Mouse (Mus musculus) spleen, adult 2 months (tissue): Measurements from ENCODE around the gene Vdr. TPM values are rescaled to one million over a fixed set of nuclear protein-coding genes. Genes with fewer than 3 reads are reported as not detected.
"Not testable (repeated sequence)": the region's sequence is repeated elsewhere in the genome, so short reads cannot be mapped to it uniquely, and the experiment has no call there.

ENCODE experiments used
- DNase-seq, 2 experiments: peaks; one replicate each; pipeline versions ENCODE4 v3.0.0 to v3.0.0-alpha.2; 2012 to 2021; ENCODE audit warnings: low spot score in 2 of 2, low read depth in 1 of 2
- H3K27ac ChIP-seq: fragments of 200-500 bp; 2 replicates; pipeline ENCODE4 v1.5.1; 2012; ENCODE audit warnings: low read length, inconsistent platforms; ENCODE audit not compliant: insufficient read depth
- H3K27me3 ChIP-seq: fragments of 200-500 bp; 2 replicates; pipeline ENCODE4 v1.6.1; 2012; ENCODE audit warnings: mild to moderate bottlenecking, moderate library complexity, low read length, inconsistent platforms; ENCODE audit not compliant: control insufficient read depth, insufficient read depth
- H3K36me3 ChIP-seq: fragments of 200-500 bp; 2 replicates; pipeline ENCODE4 v1.6.1; 2012; ENCODE audit warnings: mild to moderate bottlenecking, low read length, inconsistent platforms; ENCODE audit not compliant: control insufficient read depth, insufficient read depth
- H3K4me1 ChIP-seq: fragments of 200-500 bp; 2 replicates; pipeline ENCODE4 v1.6.1; 2011; ENCODE audit warnings: inconsistent platforms; ENCODE audit not compliant: control insufficient read depth, insufficient read depth, insufficient read length
- H3K4me3 ChIP-seq: fragments of 200-500 bp; 2 replicates; pipeline ENCODE4 v1.5.1; 2011; ENCODE audit warnings: mild to moderate bottlenecking, inconsistent platforms; ENCODE audit not compliant: insufficient read depth, insufficient read length; ENCODE audit errors: extremely low read depth
- CTCF ChIP-seq: fragments of 200-500 bp; IDR thresholded peaks from 2 replicates; pipeline ENCODE4 v1.5.1; 2011; ENCODE audit warnings: mild to moderate bottlenecking, inconsistent platforms; ENCODE audit not compliant: insufficient read depth, insufficient read length, insufficient replicate concordance; ENCODE audit errors: extremely low read depth
- POLR2A ChIP-seq: fragments of 200-500 bp; IDR thresholded peaks from 2 replicates; pipeline ENCODE4 v1.6.1; 2011; ENCODE audit warnings: low read depth, low read length, inconsistent platforms
- WGBS: fragments of 180-500 bp; shearing (Covaris S2); methylation state at CpG from one replicate; pipeline ENCODE4 v1.1.7; 2018; 5-methylcytosine and 5-hydroxymethylcytosine counted together
- polyA plus RNA-seq: library from polyadenylated mRNA; depleted of rRNA; stranded (reverse); fragments of >200 nt; gene quantifications from 2 replicates; pipeline ENCODE4 v1.2.3, GENCODE M21; 2012

The Vdr gene
- polyA plus RNA-seq, 1 experiment, result 0.70 TPM

DNA sequence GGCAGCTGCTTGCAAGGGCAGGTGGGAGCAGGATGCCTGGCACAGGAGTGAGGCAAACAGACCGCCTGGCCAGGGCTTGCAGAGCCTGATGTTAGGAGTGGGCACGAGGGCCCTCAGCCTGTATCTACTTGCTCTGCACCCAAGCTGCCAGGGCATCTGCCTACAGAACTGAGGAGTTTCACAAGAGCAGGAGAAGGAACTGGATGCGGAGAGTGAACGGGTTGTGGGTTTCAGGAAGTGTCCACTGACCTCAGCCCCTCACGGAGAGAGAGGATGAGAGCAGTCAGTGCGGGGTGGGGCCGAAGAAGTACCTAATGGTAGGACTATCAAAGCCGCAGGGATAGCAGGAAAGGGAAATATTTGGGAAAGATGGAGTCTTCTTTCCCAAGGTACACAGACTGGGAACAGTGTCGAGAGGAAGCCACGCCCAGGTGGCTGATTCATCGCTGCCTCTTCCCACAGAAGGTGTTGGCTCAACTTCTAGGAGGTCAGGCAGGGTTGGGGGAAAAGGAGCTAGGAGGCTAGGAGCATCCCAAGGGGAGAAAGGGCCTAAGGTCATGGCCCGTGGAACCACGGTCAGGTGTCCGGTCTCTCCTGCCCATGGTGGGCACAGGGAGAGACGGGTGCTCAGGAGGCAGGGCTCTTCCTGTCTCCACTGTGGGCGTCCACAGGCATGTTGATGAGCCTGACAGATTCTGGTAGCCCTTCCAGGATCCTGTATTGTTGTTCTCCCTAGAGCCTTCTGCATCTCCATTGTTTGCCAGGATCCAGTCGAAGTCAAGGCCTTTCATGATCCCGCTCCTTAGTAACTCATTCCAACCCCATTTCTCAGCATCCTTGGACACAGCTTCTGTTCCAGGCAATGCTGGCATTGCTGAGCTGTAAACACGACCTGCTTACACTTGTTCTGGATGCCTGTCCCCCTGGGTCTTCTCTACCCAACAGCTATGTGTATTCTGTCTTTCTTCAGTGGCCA is 39.1 kb downstream of the Vdr start:
- no peak for DNase-seq
- H3K27ac ChIP-seq, result no peak overlapping the region
- no peaks in the 10 kb centered on the region for H3K36me3 ChIP-seq
- H3K4me3 ChIP-seq, result no peak overlapping the region
- H3K27me3 ChIP-seq, result no peaks in the 10 kb centered on the region
- 82% methylated on average over 19 of the region's 19 CpGs for WGBS
- H3K4me1 ChIP-seq, result no peaks in the 10 kb centered on the region
- TF ChIP-seq CTCF (no peak), POLR2A (no peak)

DNA sequence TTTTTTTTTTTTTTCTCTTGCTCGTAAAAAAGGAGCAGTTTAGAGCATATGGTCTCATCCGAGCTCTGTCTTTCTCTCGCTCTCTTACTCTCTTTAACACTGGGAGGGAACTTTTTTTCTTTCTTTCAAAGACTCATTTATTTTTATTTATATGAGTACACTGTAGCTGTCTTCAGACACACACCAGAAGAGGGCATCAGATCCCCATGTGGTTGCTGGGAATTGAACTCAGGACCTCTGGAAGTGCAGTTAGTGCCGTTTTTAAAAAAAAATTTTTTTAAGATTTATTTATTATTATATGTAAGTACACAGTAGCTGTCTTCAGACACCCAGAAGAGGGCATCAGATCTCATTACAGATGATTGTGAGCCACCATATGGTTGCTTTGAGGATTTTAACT is 40.3 kb downstream of the Vdr start:
- not testable (repeated sequence) for DNase-seq, H3K27ac ChIP-seq
- WGBS, result 85% methylated on average over 4 of the region's 4 CpGs

GRCm38 (mm10) chr15:97868985-97869384 is 41.4 kb downstream of the Vdr start:
- TF ChIP-seq POLR2A (no peak), CTCF (no peak)
- no peaks in the 10 kb centered on the region for H3K4me1 ChIP-seq
- H3K27ac ChIP-seq, result no peak overlapping the region
- WGBS, result 50% methylated on average over 6 of the region's 6 CpGs
- H3K36me3 ChIP-seq, result no peaks in the 10 kb centered on the region
- DNase-seq, result no peak
- H3K4me3 ChIP-seq, result no peak overlapping the region
- H3K27me3 ChIP-seq, result no peaks in the 10 kb centered on the region

More for the DNA sequence above, 40.3 kb downstream of the Vdr start:
- H3K27me3 ChIP-seq, H3K36me3 ChIP-seq, H3K4me1 ChIP-seq, H3K4me3 ChIP-seq: not testable (repeated sequence)

DNA sequence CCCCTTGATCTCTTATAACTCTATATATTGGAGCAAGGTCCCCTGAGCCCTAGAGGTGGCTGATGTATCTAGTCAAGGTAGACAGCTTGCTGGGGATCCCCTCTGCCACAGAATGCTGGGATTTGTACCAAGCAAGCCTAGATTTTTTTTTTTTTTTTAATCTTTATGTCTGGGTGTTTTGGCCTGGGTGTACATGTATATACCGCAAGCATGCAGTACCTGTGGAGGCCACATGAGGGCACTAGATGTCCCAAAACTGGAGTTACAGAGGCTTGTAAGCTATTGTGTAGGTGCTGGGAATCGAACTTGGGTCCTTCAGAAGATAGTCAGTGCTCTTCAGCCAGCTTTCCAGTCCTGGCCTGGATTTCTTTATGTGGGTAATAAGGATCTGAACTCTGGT is 44.4 kb downstream of the Vdr start:
- 96% methylated on average over 2 of the region's 2 CpGs for WGBS
- H3K27ac ChIP-seq, result no peak overlapping the region
- H3K4me1 ChIP-seq, result no peaks in the 10 kb centered on the region
- H3K4me3 ChIP-seq, result no peak overlapping the region
- no peak for TF ChIP-seq POLR2A
- TF ChIP-seq CTCF, result no peak
- no peak for DNase-seq
- H3K27me3 ChIP-seq, result no peaks in the 10 kb centered on the region
- no peaks in the 10 kb centered on the region for H3K36me3 ChIP-seq

DNA sequence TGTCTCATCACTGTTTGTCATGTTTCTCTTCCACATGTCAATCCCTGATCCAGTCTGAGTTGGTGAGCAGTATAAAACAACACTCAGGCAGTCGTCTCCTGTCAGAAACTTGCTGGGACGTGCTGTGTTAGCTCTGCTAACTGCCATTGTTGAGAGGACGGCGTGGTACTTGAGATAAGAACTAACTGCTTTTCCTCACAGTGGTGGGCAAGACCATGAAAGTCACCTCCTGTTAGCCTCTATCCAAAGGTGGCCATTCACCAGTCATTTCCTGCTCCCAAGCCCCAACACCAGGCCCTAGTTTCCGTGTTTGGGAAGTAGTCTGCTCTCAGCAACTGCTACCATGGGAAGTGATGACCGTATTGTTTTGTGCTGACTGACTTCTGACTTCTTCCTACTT is 45.3 kb downstream of the Vdr start:
- Histone ChIP-seq H3K4me3 (no peak overlapping the region), H3K36me3 (no peaks in the 10 kb centered on the region), H3K27ac (no peak overlapping the region), H3K27me3 (no peaks in the 10 kb centered on the region), H3K4me1 (no peaks in the 10 kb centered on the region)
- no peak for DNase-seq
- TF ChIP-seq CTCF (no peak), POLR2A (no peak)
- 67% methylated on average over 6 of the region's 6 CpGs for WGBS

DNA sequence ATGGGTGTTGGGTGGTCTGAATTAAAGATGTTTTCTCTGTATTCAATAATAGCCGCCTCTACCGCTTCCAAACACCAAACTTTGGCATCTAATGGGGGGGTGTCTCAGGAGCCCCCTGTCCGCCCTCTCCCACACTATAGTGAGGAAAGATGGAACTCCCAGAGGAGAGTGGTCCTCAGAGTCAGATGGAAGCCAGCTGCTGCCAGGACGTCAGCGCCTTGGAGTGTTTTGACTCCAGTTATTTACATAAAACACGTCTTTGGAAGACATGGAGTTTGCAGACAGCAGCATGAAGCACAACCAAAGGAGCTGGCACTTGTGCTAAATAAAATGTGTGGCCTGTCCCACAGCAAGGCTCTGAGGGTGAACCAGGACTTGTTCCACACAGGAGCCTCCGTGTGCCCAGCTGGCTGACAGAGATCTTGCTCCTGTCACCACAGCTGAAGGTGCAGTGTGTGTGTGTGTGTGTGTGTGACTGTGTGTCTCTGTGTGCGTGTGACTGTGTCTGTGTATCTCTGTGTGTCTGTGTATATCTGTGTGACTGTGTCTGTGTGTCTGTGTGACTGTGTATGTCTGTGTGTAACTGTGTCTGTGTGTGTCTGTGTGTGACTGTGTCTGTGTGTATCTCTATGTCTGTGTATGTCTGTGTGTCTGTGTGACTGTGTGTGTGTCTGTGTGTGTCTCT is 45.9 kb downstream of the Vdr start:
- Histone ChIP-seq H3K4me3 (no peak overlapping the region), H3K36me3 (no peaks in the 10 kb centered on the region), H3K27me3 (no peaks in the 10 kb centered on the region), H3K27ac (no peak overlapping the region), H3K4me1 (no peaks in the 10 kb centered on the region)
- DNase-seq, result no peak
- no peak for TF ChIP-seq CTCF
- TF ChIP-seq POLR2A, result no peak
- WGBS, result 89% methylated on average over 8 of the region's 8 CpGs

GRCm38 (mm10) chr15:97863494-97863881 is 46.9 kb downstream of the Vdr start:
- Histone ChIP-seq H3K4me1 (no peaks in the 10 kb centered on the region), H3K27me3 (no peaks in the 10 kb centered on the region), H3K36me3 (no peaks in the 10 kb centered on the region), H3K27ac (no peak overlapping the region), H3K4me3 (no peak overlapping the region)
- TF ChIP-seq CTCF (no peak), POLR2A (no peak)
- DNase-seq, result no peak
- WGBS, result 96% methylated on average over 18 of the region's 18 CpGs
